Mouse (Mus musculus) intestine, postnatal 0 days (tissue): ENCODE measurements around the gene Pik3cd. TPM values are rescaled to one million over a fixed set of nuclear protein-coding genes. Genes with fewer than 3 reads are reported as not detected.
A peak's percentile ranks its signal among the peaks of the same experiment; 100 is the strongest.

ENCODE experiments used
- ATAC-seq: fragments of 200-750 bp; cut with Nextera tagmentation; 2 replicates; pipeline ENCODE4 v1.8.0; 2017; ENCODE audit warnings: mild to moderate bottlenecking, moderate TSS enrichment, moderate library complexity
- H3K27ac ChIP-seq: fragments of 300-500 bp; sonication (generic); 2 replicates; pipeline ENCODE4 v1.5.1; 2014; ENCODE audit warnings: mild to moderate bottlenecking, low read depth, low read length, moderate library complexity
- H3K27me3 ChIP-seq: fragments of 300-500 bp; sonication (generic); replicated peaks from 2 replicates; pipeline ENCODE4 v1.6.1; 2014; ENCODE audit warnings: low read length, mixed read lengths; ENCODE audit not compliant: control insufficient read depth, insufficient read depth
- H3K36me3 ChIP-seq: fragments of 300-500 bp; sonication (generic); 2 replicates; pipeline ENCODE4 v1.6.1; 2014; ENCODE audit warnings: mild to moderate bottlenecking, moderate library complexity; ENCODE audit not compliant: control insufficient read depth, insufficient read depth
- H3K4me1 ChIP-seq: fragments of 300-500 bp; sonication (generic); replicated peaks from 2 replicates; pipeline ENCODE4 v1.6.1; 2014; ENCODE audit warnings: antibody characterized with exemption, low read length, mixed read lengths; ENCODE audit not compliant: control insufficient read depth, insufficient read depth
- H3K4me2 ChIP-seq: fragments of 300-500 bp; sonication (generic); replicated peaks from 2 replicates; pipeline ENCODE4 v1.6.1; 2014; ENCODE audit warnings: low read depth, mild to moderate bottlenecking, moderate library complexity
- H3K4me3 ChIP-seq: fragments of 300-500 bp; sonication (generic); 2 replicates; pipeline ENCODE4 v1.5.1; 2014; ENCODE audit warnings: low read depth, low read length
- H3K9ac ChIP-seq: fragments of 300-500 bp; sonication (generic); 2 replicates; pipeline ENCODE4 v1.6.1; 2014; ENCODE audit warnings: mild to moderate bottlenecking, low read depth, low read length
- H3K9me3 ChIP-seq: fragments of 300-500 bp; sonication (generic); 2 replicates; pipeline ENCODE4 v1.6.1; 2016; ENCODE audit warnings: mixed run types; ENCODE audit not compliant: control insufficient read depth
- CTCF ChIP-seq: sonication (generic); IDR thresholded peaks from 2 replicates; pipeline ENCODE4 v1.5.1; 2016; ENCODE audit warnings: low read depth, mild to moderate bottlenecking, control low read depth, antibody characterized with exemption, moderate library complexity
- WGBS: fragments of 180-500 bp; shearing (Covaris S2); extraction: QIAGEN DNeasy Blood & Tissue Kit; methylation state at CpG from one replicate; pipeline ENCODE4 v1.1.7; 2014; 5-methylcytosine and 5-hydroxymethylcytosine counted together
- polyA plus RNA-seq: library from polyadenylated mRNA; unstranded; fragments of >200 nt; fragmentation: Nextera tagmentation; extraction: Ambion mirVana; gene quantifications from 2 replicates; pipeline ENCODE4 v1.2.1, GENCODE M21; 2015

Gene Pik3cd
- polyA plus RNA-seq, 1 experiment from 2014 or later: 2.5 TPM

GRCm38 (mm10) chr4:149740301-149740700 lies 37.9 kb upstream of the Pik3cd start:
- no peaks in the 10 kb centered on the region for H3K9me3 ChIP-seq
- peaks cover 4% of the 10 kb centered on the region; the same call in 1 of the 2 replicates for H3K36me3 ChIP-seq
- H3K4me1 ChIP-seq: 0 out of 2 replicates have a peak, but pooled peaks cover 8% of the 10 kb centered on the region
- no peak for TF ChIP-seq CTCF
- no peak overlapping the region for H3K4me3 ChIP-seq
- no peak overlapping the region for H3K4me2 ChIP-seq
- ATAC-seq: no peak
- H3K27me3 ChIP-seq: no peaks in the 10 kb centered on the region
- H3K27ac ChIP-seq: no peak overlapping the region
- no peak overlapping the region for H3K9ac ChIP-seq
- WGBS: 82% methylated on average over 7 of the region's 7 CpGs

- H3K9me3 ChIP-seq: no peaks in the 10 kb centered on the region
- 78% methylated on average over 5 of the region's 5 CpGs for WGBS
- TF ChIP-seq CTCF: no peak
- 0 out of 2 replicates have a peak, but pooled peaks cover 8% of the 10 kb centered on the region for H3K4me1 ChIP-seq
- H3K27ac ChIP-seq: no peak overlapping the region
- H3K36me3 ChIP-seq: peaks cover 4% of the 10 kb centered on the region; the same call in 1 of the 2 replicates
- H3K4me3 ChIP-seq: no peak overlapping the region
- H3K4me2 ChIP-seq: no peak overlapping the region
- no peak for ATAC-seq
- H3K9ac ChIP-seq: no peak overlapping the region
- H3K27me3 ChIP-seq: no peaks in the 10 kb centered on the region
Observed at GRCm38 (mm10) chr4:149739478-149739877, 37.1 kb upstream of the Pik3cd start.

GRCm38 (mm10) chr4:149737383-149738324 lies 35.3 kb upstream of the Pik3cd start, which contains the start of gene Tmem201:
TSS of gene Tmem201 (minus strand) at chr4:149738044.
- no peaks in the 10 kb centered on the region for H3K9me3 ChIP-seq
- H3K27me3 ChIP-seq: no peaks in the 10 kb centered on the region
- WGBS: under 1% methylated on average over 77 of the region's 97 CpGs
- peak within 1 kb of the TSS; percentile 54 for H3K27ac ChIP-seq
- ATAC-seq: peak; percentile 95
- H3K4me1 ChIP-seq: 0 out of 2 replicates have a peak, but pooled peaks cover 8% of the 10 kb centered on the region
- peaks cover 4% of the 10 kb centered on the region; the same call in 1 of the 2 replicates for H3K36me3 ChIP-seq
- H3K4me2 ChIP-seq: peak within 1 kb of the TSS; percentile 88
- H3K9ac ChIP-seq: peak within 1 kb of the TSS; percentile 70
- peak; percentile 98 for TF ChIP-seq CTCF
- peak within 1 kb of the TSS; percentile 69 for H3K4me3 ChIP-seq

GRCm38 (mm10) chr4:149736581-149736980 lies 34.2 kb upstream of the Pik3cd start:
- no peak for ATAC-seq
- Histone ChIP-seq H3K4me3 (peak overlapping the region; percentile 69), H3K4me1 (peaks cover 8% of the 10 kb centered on the region; the same call in 1 of the 2 replicates)

GRCm38 (mm10) chr4:149735624-149736250 lies 33.4 kb upstream of the Pik3cd start:
- H3K4me3 ChIP-seq: no peak overlapping the region
- H3K9ac ChIP-seq: no peak overlapping the region
- no peak overlapping the region for H3K4me2 ChIP-seq

More at GRCm38 (mm10) chr4:149736581-149736980, 34.2 kb upstream of the Pik3cd start:
- peak overlapping the region; percentile 88 for H3K4me2 ChIP-seq
- no peak overlapping the region for H3K27ac ChIP-seq
- WGBS: 36% methylated on average over 4 of the region's 4 CpGs
- no peaks in the 10 kb centered on the region for H3K27me3 ChIP-seq
- H3K9me3 ChIP-seq: no peaks in the 10 kb centered on the region
- H3K9ac ChIP-seq: peak overlapping the region; percentile 70; the same call in 1 of the 2 replicates
- no peak for TF ChIP-seq CTCF
- peaks cover 6% of the 10 kb centered on the region; the same call in 1 of the 2 replicates for H3K36me3 ChIP-seq

More at GRCm38 (mm10) chr4:149735624-149736250, 33.4 kb upstream of the Pik3cd start:
- TF ChIP-seq CTCF: no peak
- 76% methylated on average over 5 of the region's 5 CpGs for WGBS
- H3K4me1 ChIP-seq: peaks cover 8% of the 10 kb centered on the region; the same call in 1 of the 2 replicates
- H3K36me3 ChIP-seq: peaks cover 8% of the 10 kb centered on the region; the same call in 1 of the 2 replicates
- H3K27me3 ChIP-seq: no peaks in the 10 kb centered on the region
- H3K27ac ChIP-seq: no peak overlapping the region
- no peaks in the 10 kb centered on the region for H3K9me3 ChIP-seq
- ATAC-seq: no peak
